Mouse (Mus musculus): ENCODE data around the gene Ggps1. TPM values are rescaled to one million over a fixed set of nuclear protein-coding genes. Genes with fewer than 3 reads are reported as not detected.
A peak's percentile ranks its signal among the peaks of the same experiment; 100 is the strongest.

Ggps1 gene
- polyA plus RNA-seq (2012; fragmentation: generic; extraction: Trizol), result 8.6 TPM

DNA sequence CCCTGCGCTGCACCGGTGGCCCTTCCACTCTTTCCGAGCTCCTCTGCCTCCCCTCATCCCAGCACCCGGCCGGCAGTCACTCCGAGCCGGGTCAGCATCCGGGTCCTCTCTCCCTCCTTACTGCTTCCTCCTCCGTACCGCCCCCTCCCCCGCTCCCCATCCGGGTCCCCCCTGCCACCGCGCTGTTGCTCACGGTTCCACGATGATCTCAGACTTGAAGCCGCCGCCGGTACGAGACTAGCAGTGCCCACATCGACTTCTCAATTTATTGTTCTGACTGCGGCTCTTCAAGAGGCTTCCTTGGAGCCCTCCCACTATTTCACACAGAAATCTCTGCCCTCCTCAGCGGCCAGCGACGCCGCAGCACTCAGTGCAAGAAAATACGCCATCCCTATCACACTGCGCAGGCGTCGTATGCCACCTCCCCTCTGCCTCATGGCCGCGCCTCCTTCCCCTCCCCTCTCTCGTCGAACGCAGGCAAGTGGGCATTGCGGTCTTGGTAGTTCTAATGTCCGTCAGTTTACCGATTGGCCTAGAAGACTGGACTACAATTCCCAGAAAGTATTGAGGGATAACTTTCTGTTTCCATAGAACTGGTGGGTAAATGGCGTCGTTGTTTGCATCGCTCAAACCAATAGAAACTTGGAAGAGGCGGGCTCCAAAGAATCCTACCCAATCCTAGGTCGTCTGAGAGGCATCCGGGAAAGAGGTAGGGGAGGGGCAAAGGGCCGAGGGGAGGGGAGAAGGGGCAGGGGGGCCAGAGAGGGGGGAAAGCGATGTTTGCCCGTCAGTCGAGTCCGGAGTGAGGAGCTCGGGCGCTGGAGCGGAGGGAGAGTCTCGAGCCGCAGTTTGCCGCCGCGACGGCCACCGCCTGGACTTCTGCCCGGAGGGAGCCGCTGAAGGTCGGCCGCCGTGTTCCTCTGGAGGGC is at the start of gene Ggps1, which contains the start of gene Arid4b:
Ggps1 (minus strand) TSS at position 476 of the 929 bp plus-strand sequence.
Arid4b (plus strand) TSS at position 220 of the 929 bp plus-strand sequence.
- H3K36me3 ChIP-seq (ENCODE audit: control insufficient read depth, insufficient read depth), result peaks cover 14% of the 10 kb centered on the region
- peak within 1 kb of the TSS; percentile 80 for H3ac ChIP-seq (ENCODE audit: control insufficient read depth, insufficient read length)
- H3K4me2 ChIP-seq (ENCODE audit: low read depth), result peak within 1 kb of the TSS; percentile 85
- H3K27me3 ChIP-seq (ENCODE audit: control insufficient read depth, insufficient read depth, insufficient read length), result no peaks in the 10 kb centered on the region
- peak within 1 kb of the TSS; percentile 88 for H3K4me3 ChIP-seq
- peaks cover 82% of the 10 kb centered on the region for H3K79me2 ChIP-seq (ENCODE audit: control insufficient read depth, insufficient read depth)
- TF ChIP-seq TCF12 (IDR thresholded peaks at IDR 0.05; ENCODE audit: insufficient read depth, poor library complexity, severe bottlenecking), result no peak
- TF ChIP-seq USF1 (IDR thresholded peaks at IDR 0.05; ENCODE audit: low read depth), result no peak
- TF ChIP-seq E2F4 (IDR thresholded peaks at IDR 0.05; ENCODE audit: insufficient read depth), result no peak
- TF ChIP-seq MYOD1 (IDR thresholded peaks at IDR 0.05; ENCODE audit: control insufficient read depth in 1 of 3, insufficient read length in 2 of 3, low read depth in 2 of 3), result peak in 1 of 3 experiments; percentile 14
- TF ChIP-seq REST (IDR thresholded peaks at IDR 0.05; ENCODE audit: insufficient read depth, insufficient read length), result no peak
- TF ChIP-seq POLR2A (IDR thresholded peaks at IDR 0.05; ENCODE audit: insufficient read length, low read depth), result peak; percentile 89
- TF ChIP-seq POLR2AphosphoS2 (IDR thresholded peaks at IDR 0.05; ENCODE audit: insufficient read length, low read depth), result peak; percentile 83

DNA sequence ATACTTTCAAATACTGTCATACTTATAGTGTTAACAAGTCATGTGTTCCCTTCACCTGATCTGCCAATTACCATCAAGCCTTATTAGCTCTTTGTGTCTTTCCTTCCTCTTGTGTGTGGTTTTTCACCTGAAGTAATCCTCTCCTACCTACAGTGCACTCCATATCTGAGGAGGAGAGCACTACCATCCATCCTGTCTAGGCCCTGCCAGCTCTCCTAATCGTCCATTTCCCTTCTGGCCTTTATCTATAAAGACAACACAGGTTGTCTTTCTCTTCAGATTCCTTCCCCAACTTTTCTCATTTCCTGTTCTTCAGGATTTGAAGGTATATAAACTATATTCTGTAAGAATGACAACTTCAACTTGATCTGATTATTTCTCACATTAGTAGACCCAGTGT is 47.9 kb upstream of the Ggps1 start:
- Histone ChIP-seq H3K79me2 (ENCODE audit: control insufficient read depth, insufficient read depth) (peaks cover 60% of the 10 kb centered on the region), H3K4me2 (ENCODE audit: low read depth) (no peak overlapping the region), H3K36me3 (ENCODE audit: control insufficient read depth, insufficient read depth) (no peaks in the 10 kb centered on the region), H3K4me3 (no peak overlapping the region), H3ac (ENCODE audit: control insufficient read depth, insufficient read length) (no peak overlapping the region), H3K27me3 (ENCODE audit: control insufficient read depth, insufficient read depth, insufficient read length) (no peaks in the 10 kb centered on the region)
- no peak for TF ChIP-seq MYOD1 (IDR thresholded peaks at IDR 0.05; ENCODE audit: control insufficient read depth in 1 of 3, insufficient read length in 2 of 3, low read depth in 2 of 3)
- TF ChIP-seq REST (IDR thresholded peaks at IDR 0.05; ENCODE audit: insufficient read depth, insufficient read length), result no peak
- no peak for TF ChIP-seq POLR2A (IDR thresholded peaks at IDR 0.05; ENCODE audit: insufficient read length, low read depth)
- no peak for TF ChIP-seq E2F4 (IDR thresholded peaks at IDR 0.05; ENCODE audit: insufficient read depth)
- no peak for TF ChIP-seq CEBPB (IDR thresholded peaks at IDR 0.05; ENCODE audit: insufficient read depth, poor library complexity, severe bottlenecking)

GRCm38 (mm10) chr13:14110154-14110873 is 47.0 kb upstream of the Ggps1 start:
- H3K4me2 ChIP-seq (ENCODE audit: low read depth), result no peak overlapping the region
- no peaks in the 10 kb centered on the region for H3K36me3 ChIP-seq (ENCODE audit: control insufficient read depth, insufficient read depth)
- H3ac ChIP-seq (ENCODE audit: control insufficient read depth, insufficient read length), result no peak overlapping the region
- TF ChIP-seq POLR2AphosphoS2 (IDR thresholded peaks at IDR 0.05; ENCODE audit: insufficient read length, low read depth) (no peak), TCF3 (IDR thresholded peaks at IDR 0.05; ENCODE audit: insufficient read length, low read depth) (no peak), POLR2A (IDR thresholded peaks at IDR 0.05; ENCODE audit: insufficient read length, low read depth) (no peak), USF1 (IDR thresholded peaks at IDR 0.05; ENCODE audit: low read depth) (no peak), TCF12 (IDR thresholded peaks at IDR 0.05; ENCODE audit: insufficient read depth, poor library complexity, severe bottlenecking) (no peak), CEBPB (IDR thresholded peaks at IDR 0.05; ENCODE audit: insufficient read depth, poor library complexity, severe bottlenecking) (no peak), MYOG (IDR thresholded peaks at IDR 0.05; ENCODE audit: control insufficient read depth in 1 of 3, insufficient read depth in 1 of 3, insufficient read length in 2 of 3, low read depth in 2 of 3) (no peak), MYOD1 (IDR thresholded peaks at IDR 0.05; ENCODE audit: control insufficient read depth in 1 of 3, insufficient read length in 2 of 3, low read depth in 2 of 3) (no peak), MAX (IDR thresholded peaks at IDR 0.05; ENCODE audit: low read depth) (no peak), SRF (IDR thresholded peaks at IDR 0.05; ENCODE audit: control insufficient read depth, insufficient read length, low read depth) (no peak), E2F4 (IDR thresholded peaks at IDR 0.05; ENCODE audit: insufficient read depth) (no peak), REST (IDR thresholded peaks at IDR 0.05; ENCODE audit: insufficient read depth, insufficient read length) (no peak)
- H3K4me3 ChIP-seq, result no peak overlapping the region
- H3K27me3 ChIP-seq (ENCODE audit: control insufficient read depth, insufficient read depth, insufficient read length), result no peaks in the 10 kb centered on the region
- H3K79me2 ChIP-seq (ENCODE audit: control insufficient read depth, insufficient read depth), result peaks cover 52% of the 10 kb centered on the region

GRCm38 (mm10) chr13:14103026-14103425 is 39.7 kb upstream of the Ggps1 start:
- Histone ChIP-seq H3K4me2 (ENCODE audit: low read depth) (peak overlapping the region; percentile 24), H3ac (ENCODE audit: control insufficient read depth, insufficient read length) (no peak overlapping the region)

More at GRCm38 (mm10) chr13:14103026-14103425, 39.7 kb upstream of the Ggps1 start:
- no peak for TF ChIP-seq TCF3 (IDR thresholded peaks at IDR 0.05; ENCODE audit: insufficient read length, low read depth)
- no peak for TF ChIP-seq MAX (IDR thresholded peaks at IDR 0.05; ENCODE audit: low read depth)
- no peak for TF ChIP-seq TCF12 (IDR thresholded peaks at IDR 0.05; ENCODE audit: insufficient read depth, poor library complexity, severe bottlenecking)
- TF ChIP-seq REST (IDR thresholded peaks at IDR 0.05; ENCODE audit: insufficient read depth, insufficient read length), result no peak
- TF ChIP-seq E2F4 (IDR thresholded peaks at IDR 0.05; ENCODE audit: insufficient read depth), result no peak
- TF ChIP-seq MYOG (IDR thresholded peaks at IDR 0.05; ENCODE audit: control insufficient read depth in 1 of 3, insufficient read depth in 1 of 3, insufficient read length in 2 of 3, low read depth in 2 of 3), result no peak
- TF ChIP-seq CEBPB (IDR thresholded peaks at IDR 0.05; ENCODE audit: insufficient read depth, poor library complexity, severe bottlenecking), result no peak
- TF ChIP-seq MYOD1 (IDR thresholded peaks at IDR 0.05; ENCODE audit: control insufficient read depth in 1 of 3, insufficient read length in 2 of 3, low read depth in 2 of 3), result no peak
- no peak for TF ChIP-seq SRF (IDR thresholded peaks at IDR 0.05; ENCODE audit: control insufficient read depth, insufficient read length, low read depth)
- no peak for TF ChIP-seq POLR2AphosphoS2 (IDR thresholded peaks at IDR 0.05; ENCODE audit: insufficient read length, low read depth)
- no peak for TF ChIP-seq USF1 (IDR thresholded peaks at IDR 0.05; ENCODE audit: low read depth)
- no peak for TF ChIP-seq POLR2A (IDR thresholded peaks at IDR 0.05; ENCODE audit: insufficient read length, low read depth)
- H3K27me3 ChIP-seq (ENCODE audit: control insufficient read depth, insufficient read depth, insufficient read length), result no peaks in the 10 kb centered on the region
- H3K79me2 ChIP-seq (ENCODE audit: control insufficient read depth, insufficient read depth), result peaks cover 50% of the 10 kb centered on the region
- H3K36me3 ChIP-seq (ENCODE audit: control insufficient read depth, insufficient read depth), result no peaks in the 10 kb centered on the region
- H3K4me3 ChIP-seq, result no peak overlapping the region
